Mouse (Mus musculus): ENCODE measurements at regions not wholly inside any gene's neighbourhood (a gene's known extent, or its start where the extent isn't known, plus 50 kb on each side); places are given as distances from the start of the nearest gene placed in this dataset.

- DNase-seq, result no peak
Measured at GRCm38 (mm10) chr15:31854764-31855163, 253.1 kb downstream of the Fam173b start.

GRCm38 (mm10) chr15:31855188-31855587 is 253.5 kb downstream of the Fam173b start:
- no peak for DNase-seq

GRCm38 (mm10) chr15:31869100-31869499 is 267.4 kb downstream of the Fam173b start:
- no peak for DNase-seq

GRCm38 (mm10) chr15:31869673-31870417 is 268.2 kb downstream of the Fam173b start:
- no peak for DNase-seq

GRCm38 (mm10) chr15:31875436-31875835 is 273.8 kb downstream of the Fam173b start:
- no peak for DNase-seq

GRCm38 (mm10) chr15:31880479-31880878 is 278.8 kb downstream of the Fam173b start:
- DNase-seq, result no peak

- no peak for DNase-seq
Measured at GRCm38 (mm10) chr15:31882331-31882730, 280.7 kb downstream of the Fam173b start.

GRCm38 (mm10) chr15:31883516-31883915 is 281.9 kb downstream of the Fam173b start:
- DNase-seq, result no peak

- DNase-seq, result no peak
Measured at GRCm38 (mm10) chr15:31898904-31899650, 278.0 kb upstream of the Tas2r119 start.

GRCm38 (mm10) chr15:31900325-31900724 is 276.8 kb upstream of the Tas2r119 start:
- DNase-seq, result no peak

GRCm38 (mm10) chr15:31908432-31908831 is 268.7 kb upstream of the Tas2r119 start:
- DNase-seq, result no peak

GRCm38 (mm10) chr15:31911978-31912377 is 265.1 kb upstream of the Tas2r119 start:
- no peak for DNase-seq

- DNase-seq, result no peak
Measured at GRCm38 (mm10) chr15:31921485-31921884, 255.6 kb upstream of the Tas2r119 start.

- no peak for DNase-seq
Measured at GRCm38 (mm10) chr15:31960301-31960700, 216.8 kb upstream of the Tas2r119 start.

- DNase-seq, result peak in 1 of 2 experiments; percentile 3
Measured at GRCm38 (mm10) chr15:31961963-31962362, 215.1 kb upstream of the Tas2r119 start.

GRCm38 (mm10) chr15:31964911-31965310 is 212.2 kb upstream of the Tas2r119 start:
- DNase-seq, result no peak

- DNase-seq, result no peak
Measured at GRCm38 (mm10) chr15:31965542-31965941, 211.5 kb upstream of the Tas2r119 start.

GRCm38 (mm10) chr15:31972891-31973290 is 204.2 kb upstream of the Tas2r119 start:
- DNase-seq, result no peak

GRCm38 (mm10) chr15:31973889-31974288 is 203.2 kb upstream of the Tas2r119 start:
- no peak for DNase-seq

- DNase-seq, result no peak
Measured at GRCm38 (mm10) chr15:31976461-31976860, 200.6 kb upstream of the Tas2r119 start.

- no peak for DNase-seq
Measured at GRCm38 (mm10) chr15:31977563-31977962, 199.5 kb upstream of the Tas2r119 start.

GRCm38 (mm10) chr15:31979961-31980360 is 197.1 kb upstream of the Tas2r119 start:
- DNase-seq, result peak in 1 of 2 experiments; percentile 11

- DNase-seq, result no peak
Measured at GRCm38 (mm10) chr15:31980791-31981190, 196.3 kb upstream of the Tas2r119 start.

GRCm38 (mm10) chr15:31987291-31987690 is 189.8 kb upstream of the Tas2r119 start:
- no peak for DNase-seq
